Mouse (Mus musculus) liver, adult 2 months (tissue): ENCODE results near the gene Napb. TPM values are rescaled to one million over a fixed set of nuclear protein-coding genes. Genes with fewer than 3 reads are reported as not detected.

ENCODE experiments used
- DNase-seq: peaks from one replicate; pipeline ENCODE4 v3.0.0-alpha.2; 2011; ENCODE audit warnings: low read depth, low spot score; ENCODE audit errors: extremely low read depth
- H3K27ac ChIP-seq: fragments of 200-500 bp; replicated peaks from 2 replicates; pipeline ENCODE4 v1.5.1; 2012; ENCODE audit warnings: low read depth, mild to moderate bottlenecking, control low read depth, inconsistent platforms, low read length; ENCODE audit not compliant: insufficient read depth
- H3K27me3 ChIP-seq: fragments of 200-500 bp; 2 replicates; pipeline ENCODE4 v1.6.1; 2012; ENCODE audit warnings: mild to moderate bottlenecking, moderate library complexity, low read length, inconsistent platforms; ENCODE audit not compliant: control insufficient read depth, insufficient read depth
- H3K36me3 ChIP-seq: fragments of 200-500 bp; 2 replicates; pipeline ENCODE4 v1.6.1; 2012; ENCODE audit warnings: low read length, inconsistent platforms; ENCODE audit not compliant: control insufficient read depth, insufficient read depth
- H3K4me1 ChIP-seq: fragments of 200-500 bp; 2 replicates; pipeline ENCODE4 v1.6.1; 2011; ENCODE audit warnings: low read length; ENCODE audit not compliant: control insufficient read depth, insufficient read depth
- H3K4me3 ChIP-seq: fragments of 200-500 bp; 2 replicates; pipeline ENCODE4 v1.5.1; 2011; ENCODE audit warnings: low read depth, mild to moderate bottlenecking, control low read depth, low read length, moderate library complexity; ENCODE audit not compliant: insufficient read depth
- H3K79me2 ChIP-seq: fragments of 200-500 bp; 2 replicates; pipeline ENCODE4 v1.6.1; 2012; ENCODE audit warnings: inconsistent platforms, mild to moderate bottlenecking, low read length, moderate library complexity; ENCODE audit not compliant: control insufficient read depth, insufficient read depth
- H3K9ac ChIP-seq: fragments of 200-500 bp; 2 replicates; pipeline ENCODE4 v1.6.1; 2012; ENCODE audit warnings: low read depth, mild to moderate bottlenecking, control low read depth, inconsistent platforms, low read length
- CTCF ChIP-seq: fragments of 200-500 bp; IDR thresholded peaks from 2 replicates; pipeline ENCODE4 v1.5.1; 2011; ENCODE audit warnings: low read depth, low read length, control low read depth
- POLR2A ChIP-seq: fragments of 200-500 bp; IDR thresholded peaks from 2 replicates; pipeline ENCODE4 v1.6.1; 2011; ENCODE audit warnings: low read length, control low read depth; ENCODE audit not compliant: insufficient read depth; ENCODE audit errors: extremely low read depth
- WGBS: fragments of 180-500 bp; shearing (Covaris S2); methylation state at CpG from one replicate; pipeline ENCODE4 v1.1.7; 2018; 5-methylcytosine and 5-hydroxymethylcytosine counted together
- polyA plus RNA-seq: library from polyadenylated mRNA; depleted of rRNA; stranded (reverse); fragments of >200 nt; gene quantifications from 2 replicates; pipeline ENCODE4 v1.2.3, GENCODE M21; 2012
- total RNA-seq: library from RNA; depleted of rRNA; stranded (reverse); fragments of >200 nt; gene quantifications from 2 replicates; pipeline ENCODE4 v1.2.3, GENCODE M21; 2014

Napb gene
- total and polyA plus RNA-seq, 2 experiments: 0.57 to 1.7 TPM

GRCm38 (mm10) chr2:148719271-148719995 is 12.8 kb downstream of the Napb start:
- WGBS: 83% methylated on average over 2 of the region's 2 CpGs
- no peak for TF ChIP-seq POLR2A
- TF ChIP-seq CTCF: no peak
- Histone ChIP-seq H3K36me3 (peaks cover 3% of the 10 kb centered on the region; the same call in 1 of the 2 replicates), H3K79me2 (peaks cover 21% of the 10 kb centered on the region), H3K4me3 (no peak overlapping the region), H3K27ac (no peak overlapping the region), H3K4me1 (no peaks in the 10 kb centered on the region), H3K27me3 (no peaks in the 10 kb centered on the region), H3K9ac (no peak overlapping the region)
- no peak for DNase-seq

GRCm38 (mm10) chr2:148717072-148717471 is 15.2 kb downstream of the Napb start:
- WGBS: 62% methylated on average over 2 of the region's 2 CpGs
- Histone ChIP-seq H3K4me1 (no peaks in the 10 kb centered on the region), H3K27me3 (no peaks in the 10 kb centered on the region), H3K9ac (no peak overlapping the region), H3K79me2 (peaks cover 13% of the 10 kb centered on the region), H3K27ac (no peak overlapping the region), H3K4me3 (no peak overlapping the region), H3K36me3 (peaks cover 6% of the 10 kb centered on the region)
- TF ChIP-seq CTCF (no peak), POLR2A (no peak)
- no peak for DNase-seq

GRCm38 (mm10) chr2:148712326-148712725 is 19.9 kb downstream of the Napb start:
- H3K27me3 ChIP-seq: no peaks in the 10 kb centered on the region
- no peaks in the 10 kb centered on the region for H3K4me1 ChIP-seq
- peaks cover 6% of the 10 kb centered on the region; the same call in 1 of the 2 replicates for H3K79me2 ChIP-seq
- DNase-seq: no peak
- no peak overlapping the region for H3K4me3 ChIP-seq
- no peak overlapping the region for H3K27ac ChIP-seq
- H3K9ac ChIP-seq: no peak overlapping the region
- 92% methylated on average over 3 of the region's 3 CpGs for WGBS
- no peak for TF ChIP-seq CTCF
- TF ChIP-seq POLR2A: no peak
- H3K36me3 ChIP-seq: peaks cover 14% of the 10 kb centered on the region

GRCm38 (mm10) chr2:148707202-148707530 is 25.1 kb downstream of the Napb start:
- no peak for DNase-seq
- no peaks in the 10 kb centered on the region for H3K27me3 ChIP-seq
- peaks cover 25% of the 10 kb centered on the region for H3K36me3 ChIP-seq
- WGBS: 93% methylated on average over 6 of the region's 6 CpGs
- TF ChIP-seq POLR2A: no peak
- no peak for TF ChIP-seq CTCF
- no peaks in the 10 kb centered on the region; the same call in 1 of the 2 replicates for H3K79me2 ChIP-seq
- no peak overlapping the region for H3K9ac ChIP-seq
- no peak overlapping the region for H3K27ac ChIP-seq
- H3K4me3 ChIP-seq: no peak overlapping the region
- H3K4me1 ChIP-seq: no peaks in the 10 kb centered on the region

GRCm38 (mm10) chr2:148706409-148707201 is 25.7 kb downstream of the Napb start:
- H3K27me3 ChIP-seq: no peaks in the 10 kb centered on the region
- TF ChIP-seq CTCF (0 out of 2 replicates have a peak, but pooled peaks have one; percentile 2), POLR2A (no peak)
- H3K36me3 ChIP-seq: peaks cover 20% of the 10 kb centered on the region
- WGBS: 86% methylated on average over 15 of the region's 15 CpGs
- H3K4me3 ChIP-seq: no peak overlapping the region
- H3K9ac ChIP-seq: no peak overlapping the region
- no peaks in the 10 kb centered on the region; the same call in 1 of the 2 replicates for H3K79me2 ChIP-seq
- H3K4me1 ChIP-seq: no peaks in the 10 kb centered on the region
- H3K27ac ChIP-seq: no peak overlapping the region
- peak; percentile 54 for DNase-seq
